Mouse (Mus musculus) heart, postnatal 14 days (tissue): ENCODE measurements around the gene Cma2. TPM values are rescaled to one million over a fixed set of nuclear protein-coding genes. Genes with fewer than 3 reads are reported as not detected.
"Not testable (repeated sequence)": the region's sequence is repeated elsewhere in the genome, so short reads cannot be mapped to it uniquely, and the experiment has no call there.

Experiments
- DNase-seq, 2 experiments: peaks; one replicate each; pipeline ENCODE4 v3.0.0; 2021 to 2022
- intact Hi-C: fragments of 180-260 bp; cut with DNase I; formaldehyde crosslinking; loops from one replicate; pipeline ENCODE4 v1.15.1; 2025
- total RNA-seq, 2 experiments: library from RNA; stranded (reverse); gene quantifications; 2 replicates each; pipeline ENCODE4 v1.2.3; 2021

Gene Cma2
- total RNA-seq, 2 experiments from 2014 or later, result not detected

DNA sequence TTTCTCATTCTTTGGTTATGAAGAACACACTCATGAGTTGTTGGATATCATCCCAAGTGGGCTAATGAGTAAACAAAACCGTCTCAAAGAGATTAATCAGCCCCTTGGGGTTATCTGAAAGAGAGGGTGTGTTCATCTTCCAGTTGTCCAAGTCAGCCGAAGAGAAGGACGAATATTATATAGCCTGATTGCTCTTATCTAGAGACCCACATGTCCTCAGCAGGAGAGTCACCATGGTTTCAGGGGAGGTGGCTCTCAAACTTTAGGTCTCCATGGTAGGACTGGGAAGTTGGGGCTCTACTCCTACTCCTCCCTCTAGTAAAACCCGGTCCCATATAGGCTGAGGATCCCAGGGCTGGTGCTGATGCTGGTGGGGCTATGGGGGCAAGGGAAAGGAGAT lies 70.5 kb downstream of the Cma2 start:
- DNase-seq, intact Hi-C loops: not testable (repeated sequence)

Other genes starting within 250 kb of the Cma2 start
- gene Tgm1, start 237.1 kb upstream of the Cma2 start, total RNA-seq, result under 1 TPM; 0.29 TPM
- 10 to 100 TPM; 11.4 to 13.7 TPM for gene Rabggta, start 228.7 kb upstream of the Cma2 start, total RNA-seq
- gene Dhrs1, start 205.3 kb upstream of the Cma2 start, total RNA-seq, result 10 to 100 TPM; 54.6 to 56.2 TPM
- 10 to 100 TPM; 11.2 to 11.4 TPM for gene Nop9, start 205.3 kb upstream of the Cma2 start, total RNA-seq
- gene Cideb, start 192.5 kb upstream of the Cma2 start, total RNA-seq, result 1 to 10 TPM in 1 of 2 experiments, under 1 TPM in 1; 1.00 to 1.0 TPM
- gene Ltb4r2, start 189.6 kb upstream of the Cma2 start, total RNA-seq, result under 1 TPM; 0.12 to 0.17 TPM
- under 1 TPM; 0.37 to 0.60 TPM for gene Ltb4r1, start 185.0 kb upstream of the Cma2 start, total RNA-seq
- 10 to 100 TPM; 19.8 to 21.1 TPM for gene Adcy4, start 166.9 kb upstream of the Cma2 start, total RNA-seq
- gene Ripk3, start 162.1 kb upstream of the Cma2 start, total RNA-seq, result 1 to 10 TPM; 4.4 to 6.1 TPM
- 1 to 10 TPM; 7.0 to 9.2 TPM for gene Nfatc4, start 127.8 kb upstream of the Cma2 start, total RNA-seq
- 10 to 100 TPM; 13.6 to 15.8 TPM for gene Nynrin, start 97.0 kb upstream of the Cma2 start, total RNA-seq
- gene Cbln3, start 66.6 kb upstream of the Cma2 start, total RNA-seq, result under 1 TPM; 0.10 TPM
- gene Khnyn, start 66.0 kb upstream of the Cma2 start, total RNA-seq, result 10 to 100 TPM; 13.4 to 14.3 TPM
- 10 to 100 TPM; 71.5 to 78.4 TPM for gene Sdr39u1, start 50.7 kb upstream of the Cma2 start, total RNA-seq
- 1 to 10 TPM; 4.4 to 5.1 TPM for gene Cma1, start 6.3 kb upstream of the Cma2 start, total RNA-seq
- not detected for gene Mcpt1, start 67.0 kb downstream of the Cma2 start, total RNA-seq
- not detected for gene Mcpt9, start 79.5 kb downstream of the Cma2 start, total RNA-seq
- gene Mcpt2, start 91.1 kb downstream of the Cma2 start, total RNA-seq, result not detected
- 1 to 10 TPM; 2.8 to 3.2 TPM for gene Mcpt4, start 111.3 kb downstream of the Cma2 start, total RNA-seq
- gene Mcpt8, start 134.3 kb downstream of the Cma2 start, total RNA-seq, result not detected
- gene Ctsg, start 151.6 kb downstream of the Cma2 start, total RNA-seq, result not detected
- gene Gzme, start 169.6 kb downstream of the Cma2 start, total RNA-seq, result not detected
- not detected for gene Gzmd, start 181.6 kb downstream of the Cma2 start, total RNA-seq
- not detected for gene Gzmg, start 208.6 kb downstream of the Cma2 start, total RNA-seq
- gene Gzmn, start 223.6 kb downstream of the Cma2 start, total RNA-seq, result not detected